Mouse (Mus musculus) liver, adult 2 months (tissue): ENCODE results near the gene Rap1a.

ENCODE experiments used
- CTCF ChIP-seq: fragments of 200-500 bp; IDR thresholded peaks from 2 replicates; pipeline ENCODE4 v1.5.1; 2011; ENCODE audit warnings: low read depth, low read length, control low read depth
- POLR2A ChIP-seq: fragments of 200-500 bp; IDR thresholded peaks from 2 replicates; pipeline ENCODE4 v1.6.1; 2011; ENCODE audit warnings: low read length, control low read depth; ENCODE audit not compliant: insufficient read depth; ENCODE audit errors: extremely low read depth

DNA sequence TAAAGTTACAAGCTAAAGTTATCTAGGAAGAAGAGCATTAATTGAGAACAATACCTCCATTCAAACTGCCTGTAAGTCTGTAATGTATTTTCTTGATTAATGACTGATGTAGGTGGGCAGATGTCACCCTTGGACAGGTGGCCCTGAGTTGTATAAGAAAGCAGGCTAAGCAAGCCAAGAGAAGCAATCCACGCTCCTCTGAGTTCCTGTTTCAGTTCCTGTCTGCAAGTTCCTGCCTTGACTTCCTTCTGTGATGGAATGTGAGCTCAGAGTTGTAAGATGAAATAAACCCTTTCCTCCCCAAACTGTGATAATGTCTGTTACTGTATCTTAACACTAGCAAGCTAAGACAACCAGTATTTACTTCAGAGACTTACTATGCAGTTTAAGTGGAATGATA, 11.4 kb downstream of the Rap1a start:
- TF ChIP-seq CTCF (no peak), POLR2A (no peak)
